Comparison of ENCODE assay signal across 16 mouse cellular contexts in the genomic region with DNA sequence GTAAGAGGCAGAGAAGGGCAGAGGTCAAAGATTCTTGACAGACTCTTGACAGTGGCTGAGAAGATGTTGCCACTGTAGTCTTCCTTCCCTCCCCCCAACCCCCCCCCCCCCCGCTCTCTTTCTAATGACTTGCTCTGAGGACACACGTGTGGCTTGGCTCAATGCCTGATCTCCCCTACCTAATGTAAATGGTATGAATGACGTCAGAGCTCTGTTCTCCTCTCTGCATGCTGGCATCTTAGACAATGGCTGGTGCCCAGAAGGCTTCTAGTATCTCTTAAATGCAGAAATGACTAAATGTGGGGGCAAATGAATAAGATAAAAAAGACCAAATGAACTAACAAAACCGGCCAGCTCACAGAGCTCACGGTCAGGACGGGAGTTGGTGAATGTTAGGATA. TPM values are rescaled to one million over a fixed set of nuclear protein-coding genes. Genes with fewer than 3 reads are reported as not detected.
DNase-seq lines count a peak whose midpoint lies in the region; ATAC-seq and TF ChIP-seq lines count a peak whose summit lies in the region.
"Had no signal": no experiment of that assay in that cellular context is flagged by ENCODE, and none has a peak within 500 bp of the region (broad histone marks: within the 10 kb centered on the region; RNA-seq: fewer than 3 reads in every experiment).

No protein-coding gene starts in this region.

- no peak for TF ChIP-seq EP300 in heart, postnatal 0 days (IDR thresholded peaks at IDR 0.05; ENCODE audit: low read depth)

- H3K4me1 ChIP-seq in forebrain, embryonic 14.5 days (ENCODE audit: control insufficient read depth, insufficient read depth, low read length), result peaks cover 3% of the 10 kb centered on the region; the same call in 1 of the 2 replicates
- H3K4me1 ChIP-seq in forebrain, embryonic 16.5 days (replicated peaks; ENCODE audit: control insufficient read depth, insufficient read depth, low read length), result no peaks in the 10 kb centered on the region
- H3K4me1 ChIP-seq in limb, embryonic 12.5 days (replicated peaks), result peaks cover 61% of the 10 kb centered on the region
- peaks cover 64% of the 10 kb centered on the region for H3K4me1 ChIP-seq in limb, embryonic 10.5 days
- peaks cover 69% of the 10 kb centered on the region for H3K4me1 ChIP-seq in heart, postnatal 0 days (ENCODE audit: control insufficient read depth, insufficient read depth)
- no peaks in the 10 kb centered on the region; the same call in 1 of the 2 replicates for H3K4me1 ChIP-seq in hindbrain, embryonic 16.5 days (ENCODE audit: control insufficient read depth, insufficient read depth, low read depth, low read length)

- intact Hi-C loops in left cerebral cortex, postnatal 25 days (cut with DNase I), result no loop called here

- WGBS in forebrain, embryonic 14.5 days, result 37% methylated on average over 6 of the region's 6 CpGs
- 25% methylated on average over 6 of the region's 6 CpGs for WGBS in forebrain, embryonic 16.5 days
- WGBS in limb, embryonic 12.5 days, result 51% methylated on average over 6 of the region's 6 CpGs
- WGBS in limb, embryonic 10.5 days, result 68% methylated on average over 6 of the region's 6 CpGs
- WGBS in heart, postnatal 0 days, result 19% methylated on average over 6 of the region's 6 CpGs
- WGBS in hindbrain, embryonic 16.5 days, result 55% methylated on average over 6 of the region's 6 CpGs

- no peak for TF ChIP-seq CTCF in heart, postnatal 0 days (IDR thresholded peaks at IDR 0.05; ENCODE audit: low read depth)

- 0 out of 2 replicates have a peak, but pooled peaks have one; percentile 10 for ATAC-seq in forebrain, embryonic 14.5 days
- no peak for ATAC-seq in forebrain, embryonic 16.5 days
- ATAC-seq in limb, embryonic 12.5 days (ENCODE audit: insufficient number of reproducible peaks, insufficient read depth, low FRiP score, low TSS enrichment, low read depth), result 0 out of 2 replicates have a peak, but pooled peaks have one; percentile 44
- peak; percentile 42; the same call in 1 of the 2 replicates for ATAC-seq in heart, postnatal 0 days (ENCODE audit: insufficient read depth, low read depth)
- no peak for ATAC-seq in hindbrain, embryonic 16.5 days
- ATAC-seq: liver, embryonic 12.5 days had no signal

- H3K36me3 ChIP-seq in forebrain, embryonic 14.5 days (ENCODE audit: control insufficient read depth, insufficient read depth, low read length), result no peaks in the 10 kb centered on the region
- no peaks in the 10 kb centered on the region for H3K36me3 ChIP-seq in forebrain, embryonic 16.5 days (ENCODE audit: control insufficient read depth, insufficient read depth)
- no peaks in the 10 kb centered on the region for H3K36me3 ChIP-seq in limb, embryonic 12.5 days
- no peaks in the 10 kb centered on the region for H3K36me3 ChIP-seq in limb, embryonic 10.5 days
- H3K36me3 ChIP-seq in heart, postnatal 0 days (replicated peaks; ENCODE audit: control insufficient read depth, insufficient read depth, low read length), result no peaks in the 10 kb centered on the region; the same call in 1 of the 2 replicates
- no peaks in the 10 kb centered on the region for H3K36me3 ChIP-seq in hindbrain, embryonic 16.5 days (ENCODE audit: control insufficient read depth, insufficient read depth, low read length)
- H3K36me3 ChIP-seq: hindbrain, embryonic 12.5 days; intestine, embryonic 15.5 days; liver, embryonic 12.5 days; neural tube, embryonic 13.5 days had no signal

- DNase-seq in forebrain, embryonic 14.5 days (ENCODE audit: low spot score), result no peak
- DNase-seq in limb, embryonic 10.5 days (ENCODE audit: low spot score), result no peak
- peak; percentile 90 for DNase-seq in NIH3T3 (ENCODE audit: low read depth)
- peak; percentile 76 for DNase-seq in heart, postnatal 0 days (ENCODE audit: low spot score)
- DNase-seq in left cerebral cortex, postnatal 25 days (ENCODE audit: low spot score in 2 of 2), result no peak
- DNase-seq: cerebellum, postnatal 14 days; layer of hippocampus, adult 9-11 months; thymus, adult 2 months had no signal

- no peak overlapping the region for H3K4me2 ChIP-seq in forebrain, embryonic 14.5 days (ENCODE audit: low read length)
- H3K4me2 ChIP-seq in forebrain, embryonic 16.5 days (ENCODE audit: low read length), result no peak overlapping the region
- H3K4me2 ChIP-seq in limb, embryonic 12.5 days, result no peak overlapping the region
- no peak overlapping the region for H3K4me2 ChIP-seq in heart, postnatal 0 days (ENCODE audit: low read depth, low read length)
- no peak overlapping the region for H3K4me2 ChIP-seq in hindbrain, embryonic 16.5 days (ENCODE audit: low read length)
- H3K4me2 ChIP-seq: hindbrain, embryonic 12.5 days; intestine, embryonic 15.5 days; liver, embryonic 12.5 days; neural tube, embryonic 13.5 days had no signal

- no peak overlapping the region for H3K9ac ChIP-seq in forebrain, embryonic 14.5 days (ENCODE audit: low read length)
- H3K9ac ChIP-seq in forebrain, embryonic 16.5 days (replicated peaks; ENCODE audit: low read depth, low read length), result no peak overlapping the region
- H3K9ac ChIP-seq in limb, embryonic 12.5 days (replicated peaks), result no peak overlapping the region
- no peak overlapping the region for H3K9ac ChIP-seq in heart, postnatal 0 days (replicated peaks; ENCODE audit: low read depth, low read length)
- no peak overlapping the region for H3K9ac ChIP-seq in hindbrain, embryonic 16.5 days (ENCODE audit: low read depth, low read length)
- H3K9ac ChIP-seq: hindbrain, embryonic 12.5 days; intestine, embryonic 15.5 days; liver, embryonic 12.5 days; neural tube, embryonic 13.5 days had no signal

- H3K27ac ChIP-seq in forebrain, embryonic 14.5 days (ENCODE audit: low read depth, low read length), result no peak overlapping the region
- H3K27ac ChIP-seq in forebrain, embryonic 16.5 days (ENCODE audit: low read length), result no peak overlapping the region
- H3K27ac ChIP-seq in limb, embryonic 12.5 days, result no peak overlapping the region
- no peak overlapping the region for H3K27ac ChIP-seq in limb, embryonic 10.5 days
- H3K27ac ChIP-seq in heart, postnatal 0 days (ENCODE audit: low read depth), result peak overlapping the region; percentile 78
- no peak overlapping the region for H3K27ac ChIP-seq in hindbrain, embryonic 16.5 days (ENCODE audit: low read depth, low read length)
- H3K27ac ChIP-seq: hindbrain, embryonic 12.5 days; intestine, embryonic 15.5 days; liver, embryonic 12.5 days; neural tube, embryonic 13.5 days had no signal

- H3K9me3 ChIP-seq in forebrain, embryonic 14.5 days (replicated peaks; ENCODE audit: control insufficient read depth, low read length), result no peaks in the 10 kb centered on the region
- no peaks in the 10 kb centered on the region for H3K9me3 ChIP-seq in forebrain, embryonic 16.5 days (ENCODE audit: control insufficient read depth, low read length)
- H3K9me3 ChIP-seq in limb, embryonic 12.5 days, result no peaks in the 10 kb centered on the region
- no peaks in the 10 kb centered on the region for H3K9me3 ChIP-seq in limb, embryonic 10.5 days (replicated peaks)
- H3K9me3 ChIP-seq in heart, postnatal 0 days (replicated peaks; ENCODE audit: control insufficient read depth, low read length), result no peaks in the 10 kb centered on the region
- no peaks in the 10 kb centered on the region for H3K9me3 ChIP-seq in hindbrain, embryonic 16.5 days (ENCODE audit: control insufficient read depth, low read length)
- H3K9me3 ChIP-seq: hindbrain, embryonic 12.5 days; intestine, embryonic 15.5 days; liver, embryonic 12.5 days; neural tube, embryonic 13.5 days had no signal

- H3K4me3 ChIP-seq in forebrain, embryonic 14.5 days (ENCODE audit: low read depth, low read length), result no peak overlapping the region
- no peak overlapping the region for H3K4me3 ChIP-seq in forebrain, embryonic 16.5 days (replicated peaks; ENCODE audit: low read length)
- no peak overlapping the region for H3K4me3 ChIP-seq in limb, embryonic 12.5 days (replicated peaks)
- H3K4me3 ChIP-seq in limb, embryonic 10.5 days, result no peak overlapping the region
- H3K4me3 ChIP-seq in heart, postnatal 0 days (ENCODE audit: low read depth, low read length), result no peak overlapping the region
- H3K4me3 ChIP-seq in hindbrain, embryonic 16.5 days (ENCODE audit: low read length), result no peak overlapping the region
- H3K4me3 ChIP-seq: hindbrain, embryonic 12.5 days; intestine, embryonic 15.5 days; liver, embryonic 12.5 days; neural tube, embryonic 13.5 days had no signal

- H3K27me3 ChIP-seq in forebrain, embryonic 14.5 days (replicated peaks; ENCODE audit: control insufficient read depth, insufficient read depth, low read length), result no peaks in the 10 kb centered on the region
- H3K27me3 ChIP-seq in forebrain, embryonic 16.5 days (replicated peaks; ENCODE audit: control insufficient read depth, insufficient read depth, low read length), result no peaks in the 10 kb centered on the region
- H3K27me3 ChIP-seq in limb, embryonic 12.5 days, result no peaks in the 10 kb centered on the region
- no peaks in the 10 kb centered on the region for H3K27me3 ChIP-seq in limb, embryonic 10.5 days (ENCODE audit: low read depth, poor library complexity, severe bottlenecking)
- no peaks in the 10 kb centered on the region for H3K27me3 ChIP-seq in heart, postnatal 0 days (ENCODE audit: control insufficient read depth, insufficient read depth, low read length)
- no peaks in the 10 kb centered on the region for H3K27me3 ChIP-seq in hindbrain, embryonic 16.5 days (replicated peaks; ENCODE audit: control insufficient read depth, insufficient read depth, low read length)
- H3K27me3 ChIP-seq: hindbrain, embryonic 12.5 days; intestine, embryonic 15.5 days; liver, embryonic 12.5 days; neural tube, embryonic 13.5 days had no signal

RNA-seq across cellular contexts. Expression of a gene that starts 49.2 kb away (rescaled TPM):
- polyA plus RNA-seq in forebrain, embryonic 14.5 days (2014; fragmentation: Nextera tagmentation; extraction: Ambion mirVana), result 16.5 and 17.0 TPM in 2 replicates
- polyA plus RNA-seq in forebrain, embryonic 16.5 days (2015; fragmentation: Nextera tagmentation; extraction: Ambion mirVana), result 24.0 and 28.7 TPM in 2 replicates
- 10.8 and 14.1 TPM in 2 replicates for polyA plus RNA-seq in limb, embryonic 12.5 days (2016; fragmentation: Nextera tagmentation; extraction: Ambion mirVana)
- polyA plus RNA-seq in limb, embryonic 10.5 days (2016; fragmentation: Nextera tagmentation; extraction: Ambion mirVana), result 6.2 and 9.2 TPM in 2 replicates
- total RNA-seq in heart, postnatal 0 days (2014; rRNA removed; ENCODE audit: low replicate concordance), result 116 and 128 TPM in 2 replicates
- 7.6 and 12.2 TPM in 2 replicates for polyA plus RNA-seq in heart, postnatal 0 days (2015; fragmentation: Nextera tagmentation; extraction: Ambion mirVana)
- polyA plus RNA-seq in hindbrain, embryonic 16.5 days (2015; fragmentation: Nextera tagmentation; extraction: Ambion mirVana), result 18.9 and 24.3 TPM in 2 replicates
- total RNA-seq in left cerebral cortex, postnatal 25 days (2021), result 10 to 100 TPM; 43.9 to 47.8 TPM
- total RNA-seq: megakaryocyte, adult 5-6 weeks had no signal

Comparison
In these comparisons a context has a peak if more than half of its experiments do, and no peak if none do; other contexts are left out.
1. ATAC-seq: peak in forebrain, embryonic 14.5 days (single experiment), limb, embryonic 12.5 days (single experiment) and heart, postnatal 0 days (single experiment); none in forebrain, embryonic 16.5 days (single experiment) and hindbrain, embryonic 16.5 days (single experiment).
2. DNase-seq: peak in NIH3T3 (single experiment) and heart, postnatal 0 days (single experiment); none in forebrain, embryonic 14.5 days (single experiment), limb, embryonic 10.5 days (single experiment) and left cerebral cortex, postnatal 25 days (0 of 2).